In the genomic region with DNA sequence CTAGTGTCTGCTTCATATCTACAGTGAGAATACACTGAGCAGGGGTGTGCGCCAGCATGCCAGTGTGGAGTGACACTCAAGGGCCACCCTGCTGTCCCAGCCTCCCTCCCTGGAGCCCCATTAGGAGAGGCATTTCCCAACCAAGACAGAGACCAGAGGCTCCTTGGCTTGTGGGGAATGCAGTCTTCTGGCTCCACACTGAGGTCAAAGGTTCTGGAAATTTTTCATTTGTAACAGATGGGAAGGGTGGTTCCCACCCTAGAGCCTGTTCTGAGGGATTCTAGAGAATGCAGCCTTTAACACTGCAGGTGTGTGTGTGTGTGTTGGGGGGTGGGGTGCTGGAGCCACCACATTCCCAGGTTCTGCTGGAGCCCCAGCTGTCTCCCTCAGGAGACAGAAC, we compare ENCODE assay signal across 11 mouse cellular contexts. TPM values are rescaled to one million over a fixed set of nuclear protein-coding genes. Genes with fewer than 3 reads are reported as not detected.
DNase-seq lines count a peak whose midpoint lies in the region; ATAC-seq and TF ChIP-seq lines count a peak whose summit lies in the region.
"Had no signal": no experiment of that assay in that cellular context is flagged by ENCODE, and none has a peak within 500 bp of the region (broad histone marks: within the 10 kb centered on the region; RNA-seq: fewer than 3 reads in every experiment).

No protein-coding gene starts in this region.

- H3K9me3 ChIP-seq in lung, embryonic 14.5 days (ENCODE audit: low read depth, low read length): no peaks in the 10 kb centered on the region
- no peaks in the 10 kb centered on the region for H3K9me3 ChIP-seq in liver, embryonic 11.5 days (ENCODE audit: control insufficient read depth, low read length)

- no peak overlapping the region for H3K27ac ChIP-seq in lung, embryonic 14.5 days (ENCODE audit: low read depth)
- peak overlapping the region; percentile 66; the same call in 1 of the 2 replicates for H3K27ac ChIP-seq in liver, embryonic 11.5 days (ENCODE audit: low read depth, low read length)
- H3K27ac ChIP-seq: layer of hippocampus, adult 2 months had no signal

- H3K4me3 ChIP-seq in lung, embryonic 14.5 days (ENCODE audit: low read depth, low read length): no peak overlapping the region
- no peak overlapping the region for H3K4me3 ChIP-seq in liver, embryonic 11.5 days (ENCODE audit: low read depth, low read length)
- H3K4me3 ChIP-seq: erythroblast, embryonic 14.5 days; layer of hippocampus, adult 2 months had no signal

- H3K4me2 ChIP-seq in lung, embryonic 14.5 days: no peak overlapping the region
- H3K4me2 ChIP-seq in liver, embryonic 11.5 days: 0 out of 2 replicates have a peak overlapping the region, but pooled peaks have one; percentile 26

- H3K4me1 ChIP-seq in lung, embryonic 14.5 days (ENCODE audit: insufficient read depth): no peaks in the 10 kb centered on the region; the same call in 1 of the 2 replicates
- H3K4me1 ChIP-seq in liver, embryonic 11.5 days (replicated peaks; ENCODE audit: control insufficient read depth, insufficient read depth, low read length): peaks cover 14% of the 10 kb centered on the region

- no peak overlapping the region for H3K9ac ChIP-seq in lung, embryonic 14.5 days
- no peak overlapping the region for H3K9ac ChIP-seq in liver, embryonic 11.5 days (ENCODE audit: low read depth, low read length)

- H3K36me3 ChIP-seq in lung, embryonic 14.5 days (ENCODE audit: insufficient read depth): no peaks in the 10 kb centered on the region
- H3K36me3 ChIP-seq in liver, embryonic 11.5 days (ENCODE audit: control insufficient read depth, insufficient read depth, low read length): no peaks in the 10 kb centered on the region

- ATAC-seq in lung, embryonic 14.5 days (ENCODE audit: insufficient read depth): no peak
- peak; percentile 29 for ATAC-seq in liver, embryonic 11.5 days (replicated peaks; ENCODE audit: low FRiP score)

- no peak for TF ChIP-seq CTCF in lung, embryonic 14.5 days (IDR thresholded peaks at IDR 0.05; ENCODE audit: low read depth)

- peak; percentile 25 for DNase-seq in lung, embryonic 14.5 days
- no peak for DNase-seq in lung, postnatal 25 days (ENCODE audit: low spot score)
- DNase-seq in kidney, adult 11 months: peak; percentile 69
- DNase-seq in liver, embryonic 11.5 days (ENCODE audit: low spot score): no peak
- peak; percentile 79 for DNase-seq in yolk sac, embryonic 10.5 days (ENCODE audit: low spot score)
- no peak for DNase-seq in natural killer cell, adult 2 months (ENCODE audit: low spot score in 2 of 2)
- DNase-seq in ovary, postnatal 36 days (ENCODE audit: low spot score): no peak
- no peak for DNase-seq in cerebellum, postnatal 25 days
- DNase-seq: thymus, adult 18-20 months had no signal

- H3K27me3 ChIP-seq in lung, embryonic 14.5 days (ENCODE audit: insufficient read depth, low read length): no peaks in the 10 kb centered on the region
- H3K27me3 ChIP-seq in liver, embryonic 11.5 days (replicated peaks; ENCODE audit: control insufficient read depth, insufficient read depth, low read length): no peaks in the 10 kb centered on the region

- 71% methylated on average over 1 of the region's 1 CpGs for WGBS in lung, embryonic 14.5 days
- WGBS in liver, embryonic 11.5 days: 96% methylated on average over 1 of the region's 1 CpGs

RNA-seq across cellular contexts. Expression of a gene that starts 11.5 kb away (rescaled TPM):
- polyA plus RNA-seq in lung, embryonic 14.5 days (2014; fragmentation: Nextera tagmentation; extraction: Ambion mirVana): 2.5 and 3.0 TPM in 2 replicates
- 1.9 and 2.0 TPM in 2 replicates for polyA plus RNA-seq in liver, embryonic 11.5 days (2014; fragmentation: Nextera tagmentation; extraction: Ambion mirVana)

RNA-seq across cellular contexts. Expression of a gene that starts 25.3 kb away (rescaled TPM):
- 152 and 163 TPM in 2 replicates for polyA plus RNA-seq in lung, embryonic 14.5 days (2014; fragmentation: Nextera tagmentation; extraction: Ambion mirVana)
- polyA plus RNA-seq in liver, embryonic 11.5 days (2014; fragmentation: Nextera tagmentation; extraction: Ambion mirVana): 240 and 250 TPM in 2 replicates

Comparison
In these comparisons a context has a peak if more than half of its experiments do, and no peak if none do; other contexts are left out.
1. DNase-seq: peak in lung, embryonic 14.5 days (single experiment), kidney, adult 11 months (single experiment) and yolk sac, embryonic 10.5 days (single experiment); none in lung, postnatal 25 days (single experiment), liver, embryonic 11.5 days (single experiment), natural killer cell, adult 2 months (0 of 2), ovary, postnatal 36 days (single experiment) and cerebellum, postnatal 25 days (0 of 2).